Comparison of ENCODE assay signal across 9 mouse cellular contexts in genomic region chr7:143480498-143480897, GRCm38 (mm10). TPM values are rescaled to one million over a fixed set of nuclear protein-coding genes. Genes with fewer than 3 reads are reported as not detected.
DNase-seq lines count a peak whose midpoint lies in the region; TF ChIP-seq lines count a peak whose summit lies in the region.
"Had no signal": no experiment of that assay in that cellular context is flagged by ENCODE, and none has a peak within 500 bp of the region (broad histone marks: within the 10 kb centered on the region; RNA-seq: fewer than 3 reads in every experiment).

No protein-coding gene starts in this region.

- peak; percentile 61 for TF ChIP-seq CTCF in brain, embryonic 14.5 days (IDR thresholded peaks at IDR 0.05; ENCODE audit: borderline replicate concordance, extremely low read depth, insufficient read depth, insufficient read length)

- no peak for TF ChIP-seq POLR2A in brain, embryonic 14.5 days (IDR thresholded peaks at IDR 0.05; ENCODE audit: borderline replicate concordance, extremely low read depth, insufficient read depth, insufficient read length, poor library complexity, severe bottlenecking)

- intact Hi-C loops in left cerebral cortex, postnatal 4 days (cut with DNase I) = no loop called here
- intact Hi-C loops in heart, postnatal 36 days (cut with DNase I) = loop anchor here (1.0 to 5.0 kb wide), 2 partner anchors 26 to 282 kb away; no protein-coding TSS in a partner anchor

- DNase-seq in cerebellum, postnatal 10 days = peak; percentile 74 to 79
- no peak for DNase-seq in cerebellum, adult 9-11 months
- DNase-seq in left cerebral cortex, postnatal 4 days = peak; percentile 72
- no peak for DNase-seq in left cerebral cortex, adult 8-10 months (ENCODE audit: low spot score in 2 of 2)
- DNase-seq in brain, embryonic 14.5 days (ENCODE audit: low read depth) = peak; percentile 41
- peak; percentile 65 to 78 for DNase-seq in heart, postnatal 36 days
- peak; percentile 77 for DNase-seq in lung, postnatal 10 days
- peak; percentile 36 to 81 for DNase-seq in thymus, postnatal 10 days (ENCODE audit: low spot score in 2 of 2)

RNA-seq across cellular contexts. Expression of gene Slc22a18, which starts 7.0 kb away (rescaled TPM):
- total RNA-seq in left cerebral cortex, postnatal 4 days (2021) = not detected
- total RNA-seq in left cerebral cortex, adult 8-10 months (2022) = 1 to 10 TPM in 3 of 4 experiments, under 1 TPM in 1; 0.78 to 1.8 (median 1.2) TPM
- 0.71 and 1.2 TPM in 2 replicates for polyA plus RNA-seq in brain, embryonic 14.5 days (2012; rRNA removed)
- under 1 TPM; 0.33 to 0.54 TPM for total RNA-seq in heart, postnatal 36 days (2021)
- total RNA-seq: neutrophil, adult 5-6 weeks had no signal

RNA-seq across cellular contexts. Expression of gene Cdkn1c, which starts 19.6 kb away (rescaled TPM):
- 10 to 100 TPM; 47.3 to 47.8 TPM for total RNA-seq in left cerebral cortex, postnatal 4 days (2021)
- 10 to 100 TPM; 16.4 to 17.3 (median 16.9) TPM for total RNA-seq in left cerebral cortex, adult 8-10 months (2022)
- 174 and 264 TPM in 2 replicates for polyA plus RNA-seq in brain, embryonic 14.5 days (2012; rRNA removed)
- total RNA-seq in heart, postnatal 36 days (2021) = 10 to 100 TPM; 30.8 to 44.2 TPM

RNA-seq across cellular contexts. Expression of gene Phlda2, which starts 22.5 kb away (rescaled TPM):
- total RNA-seq in left cerebral cortex, postnatal 4 days (2021) = not detected
- not detected for total RNA-seq in left cerebral cortex, adult 8-10 months (2022)
- 0.78 and 0.88 TPM in 2 replicates for polyA plus RNA-seq in brain, embryonic 14.5 days (2012; rRNA removed)
- not detected for total RNA-seq in heart, postnatal 36 days (2021)
- total RNA-seq: neutrophil, adult 5-6 weeks had no signal

Comparison
In these comparisons a context has a peak if more than half of its experiments do, and no peak if none do; other contexts are left out.
1. DNase-seq: peak in cerebellum, postnatal 10 days (2 of 2), left cerebral cortex, postnatal 4 days (single experiment), brain, embryonic 14.5 days (single experiment), heart, postnatal 36 days (2 of 2), lung, postnatal 10 days (single experiment) and thymus, postnatal 10 days (2 of 2); none in cerebellum, adult 9-11 months (single experiment) and left cerebral cortex, adult 8-10 months (0 of 2).